Mouse (Mus musculus) frontal cortex, postnatal 10 days (tissue): ENCODE results near the gene Rnf141.
A peak's percentile ranks its signal among the peaks of the same experiment; 100 is the strongest.

Experiments used
- DNase-seq, 2 experiments: peaks; one replicate each; pipeline ENCODE4 v3.0.0; 2022; ENCODE audit warnings: low spot score in 2 of 2, mixed read lengths in 1 of 2

Gene Rnf141

DNA sequence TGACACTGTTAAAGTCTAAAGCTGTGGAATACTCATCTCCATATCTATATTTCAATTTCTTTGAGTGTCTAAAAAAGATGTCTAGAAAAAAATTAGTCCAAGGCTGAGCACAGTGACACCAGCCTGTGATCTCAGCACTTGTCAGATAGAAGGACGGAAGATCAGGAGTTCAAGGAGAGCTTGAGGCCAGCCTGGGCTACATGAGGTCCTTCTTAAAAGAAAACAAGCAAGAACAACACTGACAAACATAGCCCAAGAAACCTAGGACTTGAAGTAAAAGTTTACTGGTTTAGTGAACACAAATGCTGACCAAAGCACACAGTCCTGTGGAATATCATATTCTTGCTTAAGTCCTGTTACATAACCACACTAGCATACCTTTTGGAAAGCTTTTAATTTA is 10.2 kb downstream of the Rnf141 start:
- no peak for DNase-seq

DNA sequence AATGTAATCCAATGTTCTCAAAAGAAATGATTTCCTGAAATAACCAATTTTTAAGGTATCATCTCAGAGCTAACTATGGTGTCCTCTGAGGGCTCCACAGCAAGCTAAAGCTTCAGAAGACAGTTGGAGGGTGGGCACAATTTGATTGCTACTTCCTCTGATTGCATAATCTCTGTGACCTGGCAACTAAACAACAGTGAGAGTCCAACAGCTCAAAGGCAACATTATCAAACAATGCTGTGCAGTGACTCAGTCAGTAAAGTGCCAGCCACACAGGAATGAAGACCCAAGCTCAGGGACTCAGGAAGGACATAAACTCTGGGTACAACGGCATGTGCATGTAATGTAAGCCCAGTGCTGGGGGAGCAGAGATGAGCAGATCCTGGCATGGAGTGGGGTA is 11.2 kb downstream of the Rnf141 start:
- no peak for DNase-seq

DNA sequence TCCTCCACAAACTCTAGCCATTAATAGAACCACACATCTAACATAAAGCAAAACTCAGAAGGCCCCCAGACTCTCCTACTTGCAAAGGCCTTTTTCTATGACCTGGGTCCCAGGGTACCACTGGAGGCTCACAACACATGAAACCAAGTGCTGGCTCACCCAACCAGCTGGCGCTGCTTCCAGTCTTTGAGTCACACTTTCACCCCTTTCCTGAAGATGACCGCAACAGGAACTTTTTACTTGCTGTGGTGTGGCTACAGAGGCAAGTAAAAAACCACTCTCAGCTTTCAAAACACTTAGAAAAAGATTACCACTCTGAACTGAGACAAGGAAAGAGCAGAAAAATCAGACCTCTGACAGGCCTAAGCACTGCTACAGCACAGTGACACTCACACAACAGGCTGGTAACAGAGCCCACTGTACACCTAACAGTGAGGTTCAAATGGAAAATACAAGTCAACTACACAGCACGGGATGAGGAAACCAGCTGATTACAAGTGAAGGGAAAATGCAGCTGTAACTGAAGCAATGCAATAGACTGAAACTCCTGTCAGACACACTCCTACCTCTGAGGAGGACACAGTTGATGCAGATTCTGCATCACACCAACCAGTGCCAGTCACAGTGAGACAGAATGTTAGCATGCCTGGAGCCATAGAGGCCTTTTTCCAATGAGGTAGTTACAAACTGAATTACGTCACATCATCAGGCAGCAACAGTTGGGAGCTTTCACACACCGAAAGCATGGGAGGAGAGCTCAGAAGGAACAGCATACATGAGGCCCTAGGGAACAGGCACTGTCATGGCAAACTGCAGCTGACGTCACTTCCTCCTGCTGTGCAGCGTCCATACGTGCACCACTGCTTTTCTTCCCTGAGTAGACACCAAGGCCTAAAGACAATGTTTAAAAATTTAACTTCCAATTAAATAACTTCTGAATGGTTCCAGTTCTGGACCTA is 20.0 kb downstream of the Rnf141 start:
- DNase-seq: no peak

DNA sequence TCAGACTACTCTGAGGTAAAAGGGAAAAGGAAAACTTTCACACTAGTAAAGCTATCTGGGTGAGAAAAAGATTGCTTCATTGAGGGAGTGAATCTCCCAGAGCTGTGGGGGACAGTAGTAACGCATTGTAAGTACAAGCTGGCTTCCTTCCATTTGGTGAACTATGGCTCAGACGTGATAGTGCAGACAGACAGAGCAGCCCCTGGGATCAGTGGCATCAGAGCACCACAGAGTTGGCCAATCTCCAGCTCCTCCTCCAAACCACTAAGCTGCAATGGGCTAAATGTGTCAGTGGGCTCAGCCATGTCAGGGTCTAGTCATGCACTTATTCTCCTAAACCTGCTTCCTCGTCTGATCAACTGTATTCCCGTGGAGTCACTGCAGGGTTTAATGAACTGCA is 20.7 kb downstream of the Rnf141 start:
- no peak for DNase-seq

DNA sequence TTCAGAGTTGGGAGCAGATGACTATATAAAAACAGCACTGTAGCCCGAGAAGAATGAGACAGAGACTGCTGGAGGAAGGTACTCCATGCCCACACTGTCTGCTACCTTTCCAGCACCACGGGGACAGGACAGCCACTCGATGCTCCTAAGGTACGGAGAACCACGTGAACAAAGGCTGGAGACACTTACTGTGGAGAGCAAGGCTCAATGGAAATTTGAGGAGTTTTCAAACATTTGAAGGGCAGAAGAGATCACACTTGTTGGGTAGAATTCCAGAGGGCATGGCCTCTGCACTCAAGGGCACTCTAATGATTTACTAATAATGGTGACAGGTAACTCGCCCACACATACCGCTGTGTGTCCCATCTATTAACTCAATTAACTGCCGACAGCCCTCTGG is 21.2 kb downstream of the Rnf141 start:
- DNase-seq: no peak

DNA sequence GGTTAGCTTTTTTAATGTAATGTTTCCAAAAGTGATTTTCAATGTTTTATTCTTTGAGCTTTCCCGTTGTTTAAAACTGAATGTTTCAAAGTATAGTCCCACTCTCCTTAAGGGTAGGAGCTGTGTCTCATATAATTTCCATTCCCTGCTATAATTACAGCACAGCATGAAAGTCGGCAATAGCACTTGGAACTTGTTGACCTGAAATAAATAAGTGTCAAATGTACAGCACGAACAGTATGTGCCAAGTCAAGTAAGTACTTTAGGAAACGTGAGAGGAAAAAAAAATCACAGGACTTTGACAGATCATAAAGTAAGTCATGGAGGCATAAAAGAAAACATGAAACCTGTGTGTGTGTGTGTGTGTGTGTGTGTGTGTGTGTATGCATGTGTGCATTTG is 22.2 kb downstream of the Rnf141 start:
- no peak for DNase-seq

DNA sequence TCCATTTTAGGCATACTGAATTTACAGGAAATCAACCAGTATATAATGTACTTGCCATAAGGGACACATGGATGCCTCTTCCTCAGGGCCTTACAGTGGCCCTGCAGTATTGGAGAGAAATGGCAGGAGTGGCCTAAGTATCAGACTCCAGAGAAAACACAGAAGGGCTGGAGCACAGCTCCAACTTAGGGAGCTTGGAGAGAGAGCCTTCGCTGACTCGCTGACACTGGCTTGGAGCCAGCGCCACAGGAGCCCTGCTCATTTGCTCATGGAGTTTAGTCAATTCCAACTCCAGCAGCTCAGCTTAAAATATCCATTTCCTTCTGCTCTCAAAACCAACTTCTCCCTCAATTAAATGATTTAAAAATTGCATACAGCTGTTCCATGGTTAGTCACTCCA is 22.6 kb downstream of the Rnf141 start:
- DNase-seq: no peak

DNA sequence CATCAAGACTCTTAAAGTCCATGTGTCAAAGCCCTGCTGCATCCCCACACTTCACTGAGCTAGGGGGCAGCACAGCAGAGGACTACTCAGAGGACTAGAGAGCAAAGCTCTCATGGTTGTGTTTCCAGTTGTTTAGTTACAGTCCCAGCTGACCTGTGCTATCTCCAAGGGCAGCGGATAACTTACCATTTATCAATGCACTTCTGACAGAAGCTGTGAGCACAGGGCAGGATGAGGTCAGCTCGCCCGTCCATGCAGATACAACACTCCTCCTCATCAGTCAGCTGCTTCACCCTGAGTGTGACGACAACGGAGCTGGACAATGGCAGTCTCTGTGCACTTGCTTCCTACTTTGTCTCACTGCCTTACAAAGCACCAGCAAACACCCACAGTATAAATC is 23.2 kb downstream of the Rnf141 start:
- DNase-seq: no peak

DNA sequence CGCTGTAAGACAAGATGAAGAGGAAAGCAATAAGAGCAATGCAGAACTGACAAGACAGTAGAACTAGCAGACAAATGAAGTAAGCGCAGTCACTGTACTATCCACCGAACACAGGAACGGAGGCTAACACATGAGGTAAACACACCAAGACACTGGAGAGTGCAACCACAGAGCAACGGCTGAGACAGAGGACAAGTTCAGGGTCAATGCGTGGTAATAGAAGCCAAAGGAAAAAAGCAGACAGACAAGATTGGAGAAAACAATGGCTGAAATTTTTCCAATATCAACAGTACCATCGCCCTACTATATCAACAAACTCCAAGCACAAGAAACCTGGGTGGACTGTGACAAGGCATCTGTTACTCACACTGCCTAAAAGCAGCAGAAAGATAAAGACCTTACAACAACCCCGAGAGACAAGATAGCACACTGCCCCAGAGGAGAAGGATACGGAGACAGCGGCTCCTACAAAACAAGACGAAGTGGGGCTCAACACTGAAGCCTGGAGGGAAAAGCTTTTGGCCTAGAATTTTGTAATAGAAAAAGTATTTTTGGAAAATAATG is 25.4 kb downstream of the Rnf141 start:
- no peak for DNase-seq

DNA sequence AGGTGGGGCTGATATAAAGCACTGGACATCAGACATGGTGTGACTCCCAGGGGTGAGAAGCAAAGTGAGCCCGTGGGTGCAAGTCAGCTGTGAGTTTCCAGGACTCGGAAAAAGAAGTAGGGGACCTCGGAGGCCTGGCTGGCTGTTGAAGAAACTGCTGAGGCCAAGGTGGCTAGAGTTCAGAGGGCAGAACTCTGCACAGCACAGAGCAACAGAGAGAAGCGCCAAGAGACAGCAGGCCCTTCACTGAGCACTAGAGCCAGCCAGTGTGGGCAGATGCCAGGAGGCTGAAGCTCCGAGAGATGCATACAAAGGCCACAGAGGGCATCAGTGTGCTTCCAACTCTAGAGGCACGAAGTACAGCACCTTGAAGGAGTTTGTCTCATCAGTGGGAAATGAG is 26.1 kb downstream of the Rnf141 start:
- DNase-seq: no peak

DNA sequence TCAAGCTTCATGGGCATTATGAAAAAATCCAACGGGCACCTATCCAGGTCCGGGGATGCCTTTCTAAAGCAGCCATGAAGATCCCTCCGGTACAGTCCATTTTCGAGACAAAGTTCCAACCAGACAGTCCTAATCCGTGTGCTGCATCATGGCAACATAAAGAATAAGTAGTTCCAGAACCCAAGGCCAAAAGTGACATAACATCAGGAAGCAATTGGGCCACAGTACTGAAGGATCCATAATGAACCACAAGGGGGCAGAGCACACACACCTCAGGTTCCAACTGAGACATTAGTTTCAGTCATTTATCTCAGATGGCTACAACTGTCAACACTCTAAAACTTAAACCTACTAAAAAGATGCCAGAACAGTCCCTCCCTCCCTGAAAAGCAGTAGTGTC is 28.2 kb downstream of the Rnf141 start:
- DNase-seq: no peak

DNA sequence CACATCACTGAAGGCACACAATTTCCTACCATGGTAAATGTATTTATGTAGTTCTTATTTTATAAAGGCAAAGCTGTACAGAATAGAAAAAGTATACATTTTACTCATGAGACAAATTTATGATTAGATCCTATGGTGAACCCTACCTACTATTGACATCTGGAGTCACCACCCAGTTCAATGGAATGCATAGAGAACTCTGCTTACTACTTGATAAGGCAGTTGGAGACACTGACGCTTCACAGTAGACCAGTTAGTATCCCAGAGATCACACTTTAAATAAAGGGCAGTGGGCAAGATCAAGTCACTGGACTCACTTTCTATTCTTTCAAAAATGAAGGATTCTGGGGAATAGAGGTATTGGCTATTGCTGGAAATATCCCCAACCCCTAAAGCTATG is 30.3 kb downstream of the Rnf141 start:
- DNase-seq: no peak

DNA sequence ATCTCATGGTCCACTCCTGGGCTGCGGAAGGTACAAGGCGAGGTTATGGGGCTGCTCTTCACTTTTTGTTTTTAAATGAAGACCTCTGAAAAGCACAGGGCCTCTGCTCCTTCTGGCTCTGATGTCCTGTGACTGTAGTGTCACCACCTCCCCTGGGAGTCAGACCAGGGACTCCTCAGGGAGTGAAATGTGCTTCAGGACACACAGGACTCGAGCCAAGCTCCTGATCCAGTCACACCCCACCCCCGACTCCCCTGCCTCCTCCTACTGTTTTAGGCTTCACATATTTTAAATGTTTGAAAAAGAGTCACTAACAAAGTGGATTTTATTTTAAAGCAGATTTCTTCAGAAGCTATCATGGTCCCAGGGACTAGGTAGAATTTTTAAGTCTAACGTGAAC is 32.7 kb downstream of the Rnf141 start:
- no peak for DNase-seq

DNA sequence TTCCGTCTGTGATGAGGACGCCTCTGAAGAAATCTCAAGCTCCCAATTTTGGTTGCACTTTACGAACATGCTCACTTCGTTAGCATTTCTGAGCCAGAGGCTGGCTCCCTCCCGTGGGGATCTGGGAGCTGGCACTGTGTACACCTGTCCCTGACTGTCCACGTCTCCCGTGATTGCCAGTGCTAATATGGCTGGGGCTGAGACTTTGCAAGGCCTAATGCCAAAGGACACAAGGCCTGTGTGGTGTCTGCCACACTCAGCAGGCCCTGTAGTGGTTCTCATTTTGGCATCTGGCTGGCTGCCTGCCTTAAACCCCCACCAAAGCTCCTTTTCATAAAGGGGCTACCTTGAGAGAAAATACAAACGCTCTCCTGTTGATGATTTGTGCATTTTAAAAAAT is 33.3 kb downstream of the Rnf141 start:
- DNase-seq: peak in 1 of 2 experiments; percentile 5

DNA sequence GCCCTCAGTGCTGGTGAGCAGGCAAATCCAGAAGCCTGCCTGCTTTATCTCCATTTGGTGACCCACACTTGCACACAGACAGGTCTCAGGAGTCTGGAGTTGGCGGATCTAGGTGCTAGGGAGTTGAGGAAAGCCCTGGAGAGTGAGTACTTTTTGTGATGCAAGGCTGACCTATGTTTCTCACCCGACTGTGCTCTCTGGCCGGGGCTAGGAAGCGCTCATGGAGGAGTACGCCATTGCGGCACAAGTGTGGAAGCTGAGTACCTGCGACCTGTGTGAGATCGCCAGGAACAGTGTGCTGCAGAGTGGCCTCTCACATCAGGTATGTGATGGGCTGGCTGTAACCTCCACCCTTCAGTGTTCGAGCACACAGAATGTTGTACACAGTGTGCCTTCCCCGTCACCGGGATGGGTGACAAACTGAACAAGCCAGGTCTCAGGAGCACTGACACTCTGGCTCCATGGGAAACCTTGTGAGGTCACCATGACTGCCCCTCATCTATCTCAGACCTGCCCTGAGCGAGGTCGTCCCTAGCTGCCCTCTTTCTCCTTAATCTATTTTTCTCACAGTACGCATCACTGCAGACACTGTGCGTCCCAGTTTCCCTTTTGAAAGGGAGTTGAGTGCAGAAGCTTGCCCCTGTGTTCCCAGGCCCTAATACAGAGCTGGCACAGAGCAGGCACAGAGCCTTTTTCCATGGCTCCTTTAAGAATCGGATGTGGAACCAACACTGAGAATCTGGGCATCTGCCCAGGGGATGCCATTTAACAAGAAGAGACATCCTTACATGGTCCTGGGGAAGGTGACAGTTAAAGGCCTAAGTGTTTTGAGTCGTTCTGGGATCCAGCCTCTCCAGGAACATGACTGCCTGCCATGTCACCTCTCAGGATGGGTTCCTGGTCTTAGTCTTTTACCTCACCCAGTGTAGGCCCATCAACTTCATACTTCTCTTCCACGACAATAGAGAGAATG is 34.4 kb downstream of the Rnf141 start:
- no peak for DNase-seq

DNA sequence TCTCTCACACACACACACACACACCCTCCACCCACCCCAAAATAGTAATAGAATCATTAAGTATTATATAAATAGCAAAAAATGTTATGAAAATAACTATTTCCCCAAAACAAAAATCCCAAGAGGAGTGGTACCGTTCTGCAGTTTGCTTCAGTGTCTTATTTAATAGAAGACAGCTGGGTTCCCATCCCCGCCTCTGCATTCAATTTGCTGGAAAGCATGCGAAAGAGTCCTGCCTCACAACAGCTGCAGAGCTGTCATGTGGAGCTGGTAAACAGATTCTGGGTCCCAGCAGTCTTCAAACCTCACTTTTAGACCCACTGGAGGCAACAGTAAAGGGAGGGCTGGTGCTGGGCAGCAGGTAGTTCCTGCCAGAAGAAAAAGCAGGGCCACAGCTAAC is 35.3 kb downstream of the Rnf141 start:
- DNase-seq: no peak

DNA sequence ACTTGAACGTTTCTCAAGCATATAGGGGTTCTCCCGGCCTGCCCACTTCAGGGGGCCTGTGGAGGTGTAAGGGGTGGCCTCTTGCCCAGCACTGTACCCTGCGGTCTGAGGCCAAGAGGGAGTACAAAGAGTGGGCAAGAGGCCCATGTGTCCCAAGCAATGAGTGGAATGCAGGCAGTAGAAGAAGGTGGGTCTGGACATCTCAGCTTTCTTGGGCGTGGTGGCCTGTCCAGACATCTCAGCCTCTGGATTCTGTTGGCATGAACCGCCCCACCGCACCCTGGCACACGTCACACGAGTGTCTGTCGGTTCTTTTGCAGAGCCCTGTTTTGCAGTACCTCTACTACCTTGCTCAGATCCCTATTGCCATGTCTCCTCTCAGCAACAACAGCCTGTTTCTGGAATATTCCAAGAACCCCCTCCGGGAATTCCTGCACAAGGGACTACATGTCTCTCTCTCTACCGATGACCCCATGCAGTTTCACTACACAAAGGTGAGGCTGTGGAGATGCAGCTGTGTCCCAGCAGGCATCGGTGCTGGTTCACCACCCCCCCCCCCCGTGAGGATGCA is 36.7 kb downstream of the Rnf141 start:
- DNase-seq: no peak

DNA sequence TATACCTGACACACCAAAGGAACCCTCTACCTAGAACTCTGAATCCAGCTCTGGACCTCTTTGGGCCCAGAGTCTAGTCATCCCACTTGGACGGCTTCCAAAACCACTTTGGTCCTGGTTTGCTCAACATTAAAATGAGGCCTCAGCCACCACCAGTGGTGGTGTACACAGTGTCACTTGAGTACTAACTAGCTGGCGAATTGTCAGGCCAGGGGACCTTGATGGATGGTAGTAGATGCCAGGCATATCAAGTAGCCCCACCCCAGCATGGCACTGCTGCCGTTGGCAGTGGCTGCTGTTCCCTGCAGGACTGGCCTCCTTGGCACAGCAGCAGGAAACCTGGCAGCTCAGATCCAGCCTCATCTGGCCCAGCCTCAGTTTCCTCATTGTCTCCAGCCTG is 40.0 kb downstream of the Rnf141 start:
- DNase-seq: peak; percentile 52 to 72

DNA sequence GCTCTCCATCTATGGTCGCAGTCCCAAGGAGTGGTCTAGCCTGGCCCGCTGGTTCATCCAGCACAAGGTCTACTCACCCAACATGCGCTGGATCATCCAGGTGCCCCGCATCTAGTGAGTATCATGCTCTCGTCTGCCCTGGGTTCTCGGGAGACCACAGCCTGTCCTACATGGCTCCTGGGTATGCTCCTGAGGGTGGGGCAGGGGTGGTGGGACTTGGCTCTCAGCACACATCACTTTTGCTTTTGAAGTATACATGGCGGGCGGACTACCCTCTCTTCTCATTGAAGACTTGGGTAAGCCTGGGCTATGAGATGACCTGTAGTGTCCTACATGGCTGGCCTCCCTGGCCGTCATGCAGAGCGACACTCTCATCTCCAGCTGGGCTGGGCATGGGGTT is 41.1 kb downstream of the Rnf141 start:
- no peak for DNase-seq

DNA sequence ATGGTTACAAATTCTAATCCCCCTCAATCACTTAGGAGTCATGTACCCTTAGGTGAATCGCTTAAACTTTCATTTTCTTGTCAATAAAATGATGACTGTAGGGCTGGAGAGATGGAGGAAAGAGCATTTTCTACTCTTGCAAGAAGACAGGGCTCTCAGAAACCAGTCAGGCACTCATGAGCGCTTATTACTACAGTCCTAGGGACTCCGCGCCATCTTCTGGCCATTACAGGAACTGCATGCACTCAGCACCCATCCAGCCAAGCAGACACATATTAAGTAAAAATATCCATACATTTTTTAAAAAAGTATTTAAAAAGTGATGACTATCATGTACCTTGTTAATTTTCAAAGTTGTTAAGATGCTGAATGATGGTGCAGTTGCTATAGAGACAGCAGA is 43.2 kb downstream of the Rnf141 start:
- peak; percentile 65 to 83 for DNase-seq

DNA sequence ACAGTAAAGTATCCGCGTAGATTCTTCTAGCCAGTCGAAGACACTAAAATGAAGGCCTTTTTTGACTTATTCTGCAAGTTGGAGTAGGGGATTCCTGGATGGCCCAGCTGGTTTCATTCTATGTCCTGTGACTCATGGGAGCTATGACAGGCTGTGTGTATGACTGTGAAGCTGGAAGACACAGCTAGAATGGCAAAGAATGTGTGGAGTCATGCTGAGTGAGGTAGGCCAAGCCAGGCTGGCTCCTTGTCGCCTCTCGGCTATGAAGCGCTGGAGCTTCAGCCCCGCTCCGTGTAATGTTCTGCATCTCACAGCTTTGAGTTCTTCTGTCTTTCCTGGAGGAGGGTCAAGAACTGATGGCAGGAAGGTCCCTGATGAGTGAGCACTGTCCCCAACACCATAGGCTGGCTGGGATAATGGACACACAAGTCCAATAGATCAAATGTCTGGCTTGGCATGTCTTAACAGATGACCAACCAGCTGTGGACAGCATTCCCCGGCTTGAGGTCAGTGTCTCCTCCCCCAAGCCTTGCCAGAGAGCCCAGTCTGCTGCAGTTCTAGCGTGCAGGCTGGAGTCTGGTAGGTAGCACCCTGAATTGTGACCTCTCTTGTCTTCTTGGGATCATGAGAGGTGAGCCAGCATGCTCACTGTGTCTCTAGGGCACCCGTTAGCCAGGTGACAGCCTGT is 46.4 kb downstream of the Rnf141 start:
- no peak for DNase-seq
